Mouse (Mus musculus) lung, postnatal 0 days (tissue): Measurements from ENCODE around the gene Ccdc58.

Experiments used
- CTCF ChIP-seq: IDR thresholded peaks from 2 replicates; pipeline ENCODE4 v1.5.1; 2016; ENCODE audit warnings: antibody characterized with exemption, mild to moderate bottlenecking
- EP300 ChIP-seq: IDR thresholded peaks from 2 replicates; pipeline ENCODE4 v1.6.1; 2016; ENCODE audit warnings: antibody characterized with exemption, mild to moderate bottlenecking, control low read depth

GRCm38 (mm10) chr16:36102211-36102610 is 30.7 kb downstream of the Ccdc58 start:
- no peak for TF ChIP-seq CTCF
- TF ChIP-seq EP300: no peak
